ENCODE assay signal across 19 mouse cellular contexts in genomic region chr13:44903416-44903815, GRCm38 (mm10).
"Had no signal": no experiment of that assay in that cellular context is flagged by ENCODE, and none has a peak within 500 bp of the region (broad histone marks: within the 10 kb centered on the region; RNA-seq: fewer than 3 reads in every experiment).

No protein-coding gene starts in this region.

- DNase-seq: liver, postnatal 0 days; lung, adult 2 months; lung, postnatal 14 days; lung, postnatal 36 days; right cerebral cortex, postnatal 14 days; thymus, adult 2 months; thymus, postnatal 25 days; thymus, postnatal 4 days had no signal

- H3K4me2 ChIP-seq: lung, embryonic 15.5 days; midbrain, embryonic 11.5 days; midbrain, embryonic 13.5 days; midbrain, embryonic 15.5 days; neural tube, embryonic 13.5 days; neural tube, embryonic 15.5 days; stomach, embryonic 15.5 days had no signal

- H3K9ac ChIP-seq: liver, postnatal 0 days; lung, embryonic 15.5 days; midbrain, embryonic 13.5 days; midbrain, embryonic 15.5 days; neural tube, embryonic 13.5 days; neural tube, embryonic 15.5 days; stomach, embryonic 15.5 days had no signal

- H3K27me3 ChIP-seq: lung, embryonic 15.5 days; megakaryocyte, embryonic 14.5 days; midbrain, embryonic 13.5 days; midbrain, embryonic 15.5 days; neural tube, embryonic 13.5 days; neural tube, embryonic 15.5 days; stomach, embryonic 15.5 days had no signal

- H3K9me3 ChIP-seq: lung, embryonic 15.5 days; megakaryocyte, embryonic 14.5 days; midbrain, embryonic 13.5 days; midbrain, embryonic 15.5 days; neural tube, embryonic 13.5 days; neural tube, embryonic 15.5 days; stomach, embryonic 15.5 days had no signal

- H3K4me3 ChIP-seq: lung, embryonic 15.5 days; midbrain, embryonic 13.5 days; midbrain, embryonic 15.5 days; neural tube, embryonic 13.5 days; neural tube, embryonic 15.5 days; stomach, embryonic 15.5 days had no signal

- H3K27ac ChIP-seq: lung, embryonic 15.5 days; macrophage; midbrain, embryonic 13.5 days; midbrain, embryonic 15.5 days; neural tube, embryonic 13.5 days; neural tube, embryonic 15.5 days; stomach, embryonic 15.5 days; stomach, postnatal 0 days had no signal

- ATAC-seq: liver, postnatal 0 days; lung, postnatal 0 days; midbrain, embryonic 13.5 days; midbrain, embryonic 15.5 days had no signal
